In the genomic region with DNA sequence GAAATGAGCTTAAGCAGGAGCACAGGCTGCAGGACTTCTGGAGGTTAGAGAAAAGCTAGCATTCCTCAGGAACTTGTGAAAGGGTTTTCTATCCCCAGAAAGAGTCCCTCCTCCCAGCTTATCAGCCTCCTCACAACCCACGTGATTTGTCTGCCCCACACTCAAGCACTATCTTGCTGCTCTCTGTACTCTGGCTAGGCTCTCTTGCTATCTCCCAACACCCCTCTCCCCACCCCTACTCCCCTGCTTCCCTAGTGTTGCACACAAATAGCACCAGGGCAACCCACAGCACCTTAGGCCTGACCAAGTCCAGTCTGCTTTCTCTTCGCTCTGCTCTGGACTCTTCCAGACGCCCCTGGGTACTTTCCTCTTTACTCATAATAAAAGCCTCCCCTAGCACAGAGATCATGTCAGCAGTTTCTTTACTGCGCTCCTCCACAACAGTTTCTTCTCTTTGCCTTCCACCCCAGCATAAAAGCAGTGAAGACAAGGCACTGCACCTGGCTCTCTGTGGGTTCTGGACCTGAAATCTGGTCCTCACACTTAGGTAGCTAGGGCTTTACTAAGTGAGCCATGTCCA, we compare ENCODE assay signal across 13 mouse cellular contexts. TPM values are rescaled to one million over a fixed set of nuclear protein-coding genes. Genes with fewer than 3 reads are reported as not detected.
DNase-seq lines count a peak whose midpoint lies in the region; ATAC-seq lines count a peak whose summit lies in the region.
"Had no signal": no experiment of that assay in that cellular context is flagged by ENCODE, and none has a peak within 500 bp of the region (broad histone marks: within the 10 kb centered on the region; RNA-seq: fewer than 3 reads in every experiment).

No protein-coding gene starts in this region.

- peaks cover 65% of the 10 kb centered on the region for H3K4me1 ChIP-seq in intestine, embryonic 16.5 days (ENCODE audit: control insufficient read depth, insufficient read depth, low read length)

- peak overlapping the region; percentile 90 for H3K27ac ChIP-seq in intestine, embryonic 16.5 days (ENCODE audit: low read length)
- H3K27ac ChIP-seq: hindbrain, embryonic 10.5 days had no signal

- H3K36me3 ChIP-seq in intestine, embryonic 16.5 days (ENCODE audit: control insufficient read depth, insufficient read depth, low read length), result no peaks in the 10 kb centered on the region; the same call in 1 of the 2 replicates

- DNase-seq in embryo, embryonic 10 days (ENCODE audit: low spot score), result peak; percentile 32
- DNase-seq in embryo, embryonic 9.5 days (ENCODE audit: extremely low spot score), result no peak
- DNase-seq in ovary, postnatal 36 days (ENCODE audit: low spot score), result peak; percentile 41
- DNase-seq in ovary, postnatal 14 days (ENCODE audit: low spot score), result no peak
- peak; percentile 91 for DNase-seq in yolk sac, embryonic 10.5 days (ENCODE audit: low spot score)
- DNase-seq in left cerebral cortex, postnatal 10 days (ENCODE audit: extremely low spot score in 1 of 2, low spot score in 2 of 2), result no peak
- no peak for DNase-seq in urinary bladder, adult 2 months (ENCODE audit: low spot score)
- DNase-seq: B cell, adult 2 months; layer of hippocampus, postnatal 36 days; right cerebral cortex, postnatal 14 days had no signal

- intact Hi-C loops in left cerebral cortex, postnatal 10 days (cut with DNase I), result no loop called here

- peak; percentile 84 for ATAC-seq in intestine, embryonic 16.5 days

- peak overlapping the region; percentile 56; the same call in 1 of the 2 replicates for H3K9ac ChIP-seq in intestine, embryonic 16.5 days (ENCODE audit: low read depth, low read length)

- WGBS in intestine, embryonic 16.5 days, result 40% methylated on average over 4 of the region's 4 CpGs

- no peaks in the 10 kb centered on the region for H3K9me3 ChIP-seq in intestine, embryonic 16.5 days (ENCODE audit: control insufficient read depth, low read length)
- H3K9me3 ChIP-seq: hindbrain, embryonic 10.5 days had no signal

- H3K4me3 ChIP-seq in intestine, embryonic 16.5 days (ENCODE audit: low read length), result no peak overlapping the region
- H3K4me3 ChIP-seq: hindbrain, embryonic 10.5 days had no signal

- H3K27me3 ChIP-seq in intestine, embryonic 16.5 days (replicated peaks; ENCODE audit: control insufficient read depth, insufficient read depth, low read length), result no peaks in the 10 kb centered on the region

- H3K4me2 ChIP-seq in intestine, embryonic 16.5 days (ENCODE audit: low read depth, low read length), result peak overlapping the region; percentile 29; the same call in 1 of the 2 replicates

RNA-seq across cellular contexts. Expression of a gene that starts 27.1 kb away (rescaled TPM):
- polyA plus RNA-seq in intestine, embryonic 16.5 days (2015; fragmentation: Nextera tagmentation; extraction: Ambion mirVana), result 31.1 and 34.4 TPM in 2 replicates
- total RNA-seq in left cerebral cortex, postnatal 10 days (2021), result 100 to 1,000 TPM; 104 to 119 TPM
- 38.3 and 54.1 TPM in 2 replicates for polyA plus RNA-seq in urinary bladder, adult 2 months (2012; rRNA removed)

RNA-seq across cellular contexts. Expression of a gene that starts 55.4 kb away (rescaled TPM):
- polyA plus RNA-seq in intestine, embryonic 16.5 days (2015; fragmentation: Nextera tagmentation; extraction: Ambion mirVana), result 1.9 and 2.2 TPM in 2 replicates
- total RNA-seq in left cerebral cortex, postnatal 10 days (2021), result under 1 TPM in 1 of 2 experiments, not detected in 1; 0.63 TPM
- polyA plus RNA-seq in urinary bladder, adult 2 months (2012; rRNA removed), result 1.5 and 1.9 TPM in 2 replicates
- total RNA-seq: layer of hippocampus, postnatal 36 days; monocyte, adult 5-6 weeks had no signal
- polyA plus RNA-seq: hindbrain, embryonic 10.5 days had no signal

Comparison
In these comparisons a context has a peak if more than half of its experiments do, and no peak if none do; other contexts are left out.
1. DNase-seq: peak in embryo, embryonic 10 days (single experiment), ovary, postnatal 36 days (single experiment) and yolk sac, embryonic 10.5 days (single experiment); none in embryo, embryonic 9.5 days (single experiment), ovary, postnatal 14 days (single experiment), left cerebral cortex, postnatal 10 days (0 of 2) and urinary bladder, adult 2 months (single experiment).